Mouse (Mus musculus): ENCODE data around the gene Tmem254b. TPM values are rescaled to one million over a fixed set of nuclear protein-coding genes. Genes with fewer than 3 reads are reported as not detected.
"Not testable (repeated sequence)": the region's sequence is repeated elsewhere in the genome, so short reads cannot be mapped to it uniquely, and the experiment has no call there.

The Tmem254b gene
- polyA plus RNA-seq (2015; fragmentation: Nextera tagmentation; extraction: Ambion mirVana) = 18.6 and 26.5 TPM in 2 replicates

- H3K27me3 ChIP-seq; H3K27ac ChIP-seq; H3K4me1 ChIP-seq (replicated peaks); H3K9me3 ChIP-seq (replicated peaks); H3K9ac ChIP-seq; H3K4me2 ChIP-seq; H3K4me3 ChIP-seq (replicated peaks); DNase-seq; H3K36me3 ChIP-seq: not testable (repeated sequence)
- peak; percentile 88 for ATAC-seq (ENCODE audit: low read depth)
- no CpG with 5 or more reads among the region's 10 CpGs for WGBS (ENCODE audit: insufficient replicate concordance)
Observed at GRCm38 (mm10) chr14:26206926-26207247, at the start of gene Tmem254b. Gene Tmem254b (minus strand): TSS chr14:26207041.

- not testable (repeated sequence) for H3K27me3 ChIP-seq; H3K4me2 ChIP-seq; DNase-seq; H3K9me3 ChIP-seq (replicated peaks); H3K9ac ChIP-seq; H3K4me1 ChIP-seq (replicated peaks); H3K36me3 ChIP-seq; H3K4me3 ChIP-seq (replicated peaks); H3K27ac ChIP-seq; ATAC-seq (ENCODE audit: low read depth)
- no CpG with 5 or more reads among the region's 2 CpGs for WGBS (ENCODE audit: insufficient replicate concordance)
Observed at GRCm38 (mm10) chr14:26237183-26237582, 30.3 kb upstream of the Tmem254b start.

GRCm38 (mm10) chr14:26216233-26217000, 9.6 kb upstream of the Tmem254b start:
- not testable (repeated sequence) for H3K9me3 ChIP-seq (replicated peaks); H3K27me3 ChIP-seq; H3K36me3 ChIP-seq; H3K4me3 ChIP-seq (replicated peaks); H3K4me1 ChIP-seq (replicated peaks); H3K9ac ChIP-seq; DNase-seq; H3K4me2 ChIP-seq; H3K27ac ChIP-seq
- WGBS (ENCODE audit: insufficient replicate concordance) = no CpG with 5 or more reads among the region's 5 CpGs
- peak; percentile 79 for ATAC-seq (ENCODE audit: low read depth)

GRCm38 (mm10) chr14:26206197-26206925, 480 bp downstream of the Tmem254b start:
- H3K9ac ChIP-seq; DNase-seq; H3K4me3 ChIP-seq (replicated peaks); H3K27me3 ChIP-seq; H3K27ac ChIP-seq; H3K9me3 ChIP-seq (replicated peaks); H3K4me2 ChIP-seq; H3K36me3 ChIP-seq; H3K4me1 ChIP-seq (replicated peaks): not testable (repeated sequence)
- peak; percentile 78 for ATAC-seq (ENCODE audit: low read depth)
- WGBS (ENCODE audit: insufficient replicate concordance) = no CpG with 5 or more reads among the region's 44 CpGs

- DNase-seq; H3K9ac ChIP-seq; H3K27me3 ChIP-seq; ATAC-seq (ENCODE audit: low read depth); H3K36me3 ChIP-seq; H3K9me3 ChIP-seq (replicated peaks); H3K27ac ChIP-seq; H3K4me1 ChIP-seq (replicated peaks); H3K4me3 ChIP-seq (replicated peaks); H3K4me2 ChIP-seq: not testable (repeated sequence)
- WGBS (ENCODE audit: insufficient replicate concordance) = no CpG with 5 or more reads among the region's 3 CpGs
Observed at GRCm38 (mm10) chr14:26197851-26198250, 9.0 kb downstream of the Tmem254b start.

- WGBS (ENCODE audit: insufficient replicate concordance) = no CpG with 5 or more reads among the region's 8 CpGs
- H3K4me3 ChIP-seq (replicated peaks); ATAC-seq (ENCODE audit: low read depth); H3K9me3 ChIP-seq (replicated peaks); H3K27ac ChIP-seq; DNase-seq; H3K9ac ChIP-seq; H3K27me3 ChIP-seq; H3K4me2 ChIP-seq; H3K4me1 ChIP-seq (replicated peaks); H3K36me3 ChIP-seq: not testable (repeated sequence)
Observed at GRCm38 (mm10) chr14:26188361-26188760, 18.5 kb downstream of the Tmem254b start.

GRCm38 (mm10) chr14:26186638-26187037, 20.2 kb downstream of the Tmem254b start:
- not testable (repeated sequence) for H3K36me3 ChIP-seq; H3K9me3 ChIP-seq (replicated peaks); DNase-seq; H3K4me3 ChIP-seq (replicated peaks); H3K4me2 ChIP-seq; H3K9ac ChIP-seq; H3K4me1 ChIP-seq (replicated peaks); H3K27ac ChIP-seq; H3K27me3 ChIP-seq; ATAC-seq (ENCODE audit: low read depth)
- WGBS (ENCODE audit: insufficient replicate concordance) = no CpG with 5 or more reads among the region's 9 CpGs

- H3K36me3 ChIP-seq; H3K4me2 ChIP-seq; H3K4me1 ChIP-seq (replicated peaks); H3K9ac ChIP-seq; H3K4me3 ChIP-seq (replicated peaks); ATAC-seq (ENCODE audit: low read depth); H3K27me3 ChIP-seq; DNase-seq; H3K27ac ChIP-seq; H3K9me3 ChIP-seq (replicated peaks): not testable (repeated sequence)
- no CpG with 5 or more reads among the region's 10 CpGs for WGBS (ENCODE audit: insufficient replicate concordance)
Observed at GRCm38 (mm10) chr14:26182380-26182779, 24.5 kb downstream of the Tmem254b start, which contains the start of gene Plac9b. Gene Plac9b (minus strand): TSS chr14:26182480.

- ATAC-seq (ENCODE audit: low read depth) = not testable (repeated sequence)
- no CpG with 5 or more reads among the region's 10 CpGs for WGBS (ENCODE audit: insufficient replicate concordance)
Observed at GRCm38 (mm10) chr14:26181660-26182059, 25.2 kb downstream of the Tmem254b start.

GRCm38 (mm10) chr14:26175028-26175427, 31.8 kb downstream of the Tmem254b start:
- not testable (repeated sequence) for H3K36me3 ChIP-seq; DNase-seq; H3K4me1 ChIP-seq (replicated peaks); H3K9ac ChIP-seq; H3K27me3 ChIP-seq; H3K4me3 ChIP-seq (replicated peaks); H3K9me3 ChIP-seq (replicated peaks); ATAC-seq (ENCODE audit: low read depth); H3K4me2 ChIP-seq; H3K27ac ChIP-seq
- no CpG with 5 or more reads among the region's 6 CpGs for WGBS (ENCODE audit: insufficient replicate concordance)

More at GRCm38 (mm10) chr14:26181660-26182059, 25.2 kb downstream of the Tmem254b start:
- not testable (repeated sequence) for H3K4me1 ChIP-seq (replicated peaks); H3K9ac ChIP-seq; DNase-seq; H3K4me3 ChIP-seq (replicated peaks); H3K36me3 ChIP-seq; H3K9me3 ChIP-seq (replicated peaks); H3K27me3 ChIP-seq; H3K4me2 ChIP-seq; H3K27ac ChIP-seq

- not testable (repeated sequence) for H3K4me2 ChIP-seq; H3K9me3 ChIP-seq (replicated peaks); ATAC-seq (ENCODE audit: low read depth); H3K9ac ChIP-seq; H3K27me3 ChIP-seq; H3K36me3 ChIP-seq; H3K4me3 ChIP-seq (replicated peaks); H3K27ac ChIP-seq; DNase-seq; H3K4me1 ChIP-seq (replicated peaks)
- WGBS (ENCODE audit: insufficient replicate concordance) = no CpG with 5 or more reads among the region's 3 CpGs
Observed at GRCm38 (mm10) chr14:26173955-26174354, 32.9 kb downstream of the Tmem254b start.
